Mouse (Mus musculus): ENCODE measurements around the gene Atn1.

- TF ChIP-seq CTCF (conservative IDR thresholded peaks at IDR 0.05; ENCODE audit: insufficient read depth, insufficient read length, low read depth, low read length) (no peak), POLR2A (IDR thresholded peaks at IDR 0.05; ENCODE audit: low read depth, low read length) (no peak)
Observed at GRCm38 (mm10) chr6:124789519-124789918, 33.2 kb upstream of the Atn1 start.
